Mouse (Mus musculus): Measurements from ENCODE around the gene Pdia4. TPM values are rescaled to one million over a fixed set of nuclear protein-coding genes. Genes with fewer than 3 reads are reported as not detected.
"Not testable (repeated sequence)": the region's sequence is repeated elsewhere in the genome, so short reads cannot be mapped to it uniquely, and the experiment has no call there.

The Pdia4 gene
- total and polyA plus RNA-seq, 2 experiments from 2014 or later, result 36.0 to 51.4 TPM

GRCm38 (mm10) chr6:47747886-47748285 is 65.3 kb downstream of the Pdia4 start:
- 71% methylated on average over 3 of the region's 8 CpGs for WGBS
- not testable (repeated sequence) for ATAC-seq (ENCODE audit: insufficient read depth, low read depth)

More at GRCm38 (mm10) chr6:47747886-47748285, 65.3 kb downstream of the Pdia4 start:
- not testable (repeated sequence) for H3K9ac ChIP-seq (replicated peaks; ENCODE audit: low read depth, low read length); H3K27ac ChIP-seq (ENCODE audit: low read depth); H3K36me3 ChIP-seq (replicated peaks; ENCODE audit: control insufficient read depth, insufficient read depth, low read length); H3K9me3 ChIP-seq (replicated peaks; ENCODE audit: control insufficient read depth, low read length); H3K4me2 ChIP-seq (ENCODE audit: low read depth, low read length); H3K4me1 ChIP-seq (ENCODE audit: control insufficient read depth, insufficient read depth); H3K27me3 ChIP-seq (ENCODE audit: control insufficient read depth, insufficient read depth, low read length); H3K4me3 ChIP-seq (ENCODE audit: low read depth, low read length); DNase-seq (ENCODE audit: low spot score)

MicroRNAs encoded within 50 kb of the gene (microRNA counts, 519-probe panel; counts per million panel counts)
- not detected for microRNA mmu-miR-704

Small RNA genes lying within 50 kb of the gene (microRNA-seq; reads per million reads assigned to microRNA genes)
- not detected for gene Mir704

Other genes starting within 250 kb of the Pdia4 start
- gene Ezh2, start 218.1 kb downstream of the Pdia4 start, total RNA-seq (2014; rRNA removed; ENCODE audit: low replicate concordance), result 8.6 and 11.9 TPM in 2 replicates
- 25.9 and 26.3 TPM in 2 replicates for gene Ezh2, start 218.1 kb downstream of the Pdia4 start, polyA plus RNA-seq (2015; fragmentation: Nextera tagmentation; extraction: Ambion mirVana)
- 0.69 TPM in 1 of 2 replicates, not detected in the other for gene Zfp786, start 17.4 kb upstream of the Pdia4 start, total RNA-seq (2014; rRNA removed; ENCODE audit: low replicate concordance)
- gene Zfp786, start 17.4 kb upstream of the Pdia4 start, polyA plus RNA-seq (2015; fragmentation: Nextera tagmentation; extraction: Ambion mirVana), result 0.70 and 0.85 TPM in 2 replicates
- gene Zfp398, start 22.2 kb upstream of the Pdia4 start, total RNA-seq (2014; rRNA removed; ENCODE audit: low replicate concordance), result 6.7 and 9.1 TPM in 2 replicates
- 2.9 and 3.0 TPM in 2 replicates for gene Zfp398, start 22.2 kb upstream of the Pdia4 start, polyA plus RNA-seq (2015; fragmentation: Nextera tagmentation; extraction: Ambion mirVana)
- gene Zfp282, start 63.8 kb upstream of the Pdia4 start, total RNA-seq (2014; rRNA removed; ENCODE audit: low replicate concordance), result 10.3 and 20.5 TPM in 2 replicates
- 4.8 and 5.4 TPM in 2 replicates for gene Zfp282, start 63.8 kb upstream of the Pdia4 start, polyA plus RNA-seq (2015; fragmentation: Nextera tagmentation; extraction: Ambion mirVana)
- gene Zfp212, start 107.0 kb upstream of the Pdia4 start, total RNA-seq (2014; rRNA removed; ENCODE audit: low replicate concordance), result 5.8 and 7.8 TPM in 2 replicates
- gene Zfp212, start 107.0 kb upstream of the Pdia4 start, polyA plus RNA-seq (2015; fragmentation: Nextera tagmentation; extraction: Ambion mirVana), result 5.9 and 7.5 TPM in 2 replicates
- gene Zfp956, start 140.0 kb upstream of the Pdia4 start, total RNA-seq (2014; rRNA removed; ENCODE audit: low replicate concordance), result 2.2 and 2.4 TPM in 2 replicates
- gene Zfp956, start 140.0 kb upstream of the Pdia4 start, polyA plus RNA-seq (2015; fragmentation: Nextera tagmentation; extraction: Ambion mirVana), result 1.2 and 2.0 TPM in 2 replicates
- 9.6 and 25.5 TPM in 2 replicates for gene Zfp777, start 235.5 kb upstream of the Pdia4 start, total RNA-seq (2014; rRNA removed; ENCODE audit: low replicate concordance)
- gene Zfp777, start 235.5 kb upstream of the Pdia4 start, polyA plus RNA-seq (2015; fragmentation: Nextera tagmentation; extraction: Ambion mirVana), result 1.7 and 2.4 TPM in 2 replicates

All from heart, postnatal 0 days (tissue).